Mouse (Mus musculus) megakaryocyte, embryonic 14.5 days (primary cell): Measurements from ENCODE around the gene Rpl19.

Source experiments
- FLI1 ChIP-seq: IDR thresholded peaks from 2 replicates; pipeline ENCODE4 v1.6.1; 2012; ENCODE audit warnings: low read length, inconsistent platforms, mixed read lengths
- GATA1 ChIP-seq: IDR thresholded peaks from 3 replicates; pipeline ENCODE4 v1.6.1; 2012; ENCODE audit warnings: mixed read lengths, low read length, inconsistent platforms, borderline replicate concordance

DNA sequence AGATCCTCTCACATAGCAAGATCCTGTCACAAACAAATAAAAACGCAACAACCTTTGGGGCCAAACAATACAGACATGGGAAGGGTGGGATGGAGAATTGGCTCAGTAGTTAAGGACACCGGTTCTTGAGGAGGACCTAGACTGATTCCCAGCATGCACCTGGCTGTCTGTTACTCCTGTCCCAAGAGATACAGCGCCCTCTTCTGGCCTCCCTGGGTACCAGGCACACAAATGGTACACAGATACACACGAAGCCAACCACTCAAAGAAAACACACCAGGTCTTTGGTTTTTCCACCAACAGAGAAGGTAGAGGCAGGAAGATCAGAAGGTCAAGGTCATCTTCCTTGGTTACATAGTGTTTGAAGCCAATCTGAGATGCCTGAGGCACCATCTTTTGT is 19.1 kb downstream of the Rpl19 start:
- TF ChIP-seq GATA1 (no peak), FLI1 (no peak)
